Mouse (Mus musculus) midbrain, embryonic 11.5 days (tissue): ENCODE measurements around the gene Olfr723. TPM values are rescaled to one million over a fixed set of nuclear protein-coding genes. Genes with fewer than 3 reads are reported as not detected.
"Not testable (repeated sequence)": the region's sequence is repeated elsewhere in the genome, so short reads cannot be mapped to it uniquely, and the experiment has no call there.

Experiments
- ATAC-seq: fragments of 200-750 bp; cut with Nextera tagmentation; 2 replicates; pipeline ENCODE4 v1.8.0; 2017; ENCODE audit warnings: moderate TSS enrichment, moderate library complexity; ENCODE audit not compliant: low FRiP score
- DNase-seq: peaks from one replicate; pipeline ENCODE4 v3.0.0; 2015; ENCODE audit warnings: low spot score; ENCODE audit errors: missing footprints
- H3K27ac ChIP-seq: fragments of 300-500 bp; sonication (generic); 2 replicates; pipeline ENCODE4 v1.5.1; 2014; ENCODE audit warnings: low read depth, low read length
- H3K27me3 ChIP-seq: fragments of 300-500 bp; sonication (generic); 2 replicates; pipeline ENCODE4 v1.6.1; 2014; ENCODE audit warnings: mild to moderate bottlenecking, low read length, moderate library complexity, mixed read lengths; ENCODE audit not compliant: control insufficient read depth, insufficient read depth
- H3K36me3 ChIP-seq: fragments of 300-500 bp; sonication (generic); 2 replicates; pipeline ENCODE4 v1.6.1; 2014; ENCODE audit warnings: mild to moderate bottlenecking, low read length, moderate library complexity, mixed read lengths; ENCODE audit not compliant: control insufficient read depth, insufficient read depth
- H3K4me1 ChIP-seq: fragments of 300-500 bp; sonication (generic); 2 replicates; pipeline ENCODE4 v1.6.1; 2014; ENCODE audit warnings: low read length; ENCODE audit not compliant: control insufficient read depth, insufficient read depth
- H3K4me2 ChIP-seq: fragments of 300-500 bp; sonication (generic); 2 replicates; pipeline ENCODE4 v1.6.1; 2014; ENCODE audit warnings: mild to moderate bottlenecking, moderate library complexity
- H3K4me3 ChIP-seq: fragments of 300-500 bp; sonication (generic); 2 replicates; pipeline ENCODE4 v1.5.1; 2014; ENCODE audit warnings: low read depth, low read length
- H3K9ac ChIP-seq: fragments of 300-500 bp; sonication (generic); 2 replicates; pipeline ENCODE4 v1.6.1; 2014; ENCODE audit warnings: low read length
- H3K9me3 ChIP-seq: fragments of 300-500 bp; sonication (generic); 2 replicates; pipeline ENCODE4 v1.6.1; 2016; ENCODE audit warnings: low read length; ENCODE audit not compliant: control insufficient read depth
- WGBS: fragments of 180-500 bp; shearing (Covaris S2); extraction: QIAGEN DNeasy Blood & Tissue Kit; methylation state at CpG from one replicate; pipeline ENCODE4 v1.1.7; 2014; 5-methylcytosine and 5-hydroxymethylcytosine counted together
- polyA plus RNA-seq: library from polyadenylated mRNA; unstranded; fragments of >200 nt; fragmentation: Nextera tagmentation; extraction: Ambion mirVana; gene quantifications from 2 replicates; pipeline ENCODE4 v1.2.1, GENCODE M21; 2014

The Olfr723 gene
- polyA plus RNA-seq: not detected in 2 replicates

- H3K36me3 ChIP-seq, H3K9ac ChIP-seq, H3K9me3 ChIP-seq, H3K27me3 ChIP-seq, DNase-seq, ATAC-seq, H3K4me2 ChIP-seq, H3K4me3 ChIP-seq, H3K27ac ChIP-seq, H3K4me1 ChIP-seq: not testable (repeated sequence)
These were observed at the start of gene Olfr723 for GRCm38 (mm10) chr14:49931687-49932086. Gene Olfr723 (minus strand): TSS chr14:49931787.

- H3K36me3 ChIP-seq, H3K27me3 ChIP-seq, H3K9me3 ChIP-seq, H3K4me2 ChIP-seq, DNase-seq, H3K4me1 ChIP-seq, H3K27ac ChIP-seq, H3K9ac ChIP-seq, H3K4me3 ChIP-seq, ATAC-seq: not testable (repeated sequence)
- 69% methylated on average over 1 of the region's 1 CpGs for WGBS
These were observed 31.6 kb upstream of the Olfr723 start, which contains the start of gene Olfr724 for GRCm38 (mm10) chr14:49963174-49963573. Gene Olfr724 (minus strand): TSS chr14:49963274.

- Histone ChIP-seq H3K4me3 (no peak overlapping the region), H3K9me3 (no peaks in the 10 kb centered on the region), H3K36me3 (no peaks in the 10 kb centered on the region), H3K4me1 (no peaks in the 10 kb centered on the region), H3K27ac (no peak overlapping the region), H3K4me2 (no peak overlapping the region), H3K27me3 (no peaks in the 10 kb centered on the region), H3K9ac (no peak overlapping the region)
- WGBS: 56% methylated on average over 2 of the region's 2 CpGs
- DNase-seq: no peak
- no peak for ATAC-seq
These were observed 24.3 kb upstream of the Olfr723 start for GRCm38 (mm10) chr14:49955890-49956289.

DNA sequence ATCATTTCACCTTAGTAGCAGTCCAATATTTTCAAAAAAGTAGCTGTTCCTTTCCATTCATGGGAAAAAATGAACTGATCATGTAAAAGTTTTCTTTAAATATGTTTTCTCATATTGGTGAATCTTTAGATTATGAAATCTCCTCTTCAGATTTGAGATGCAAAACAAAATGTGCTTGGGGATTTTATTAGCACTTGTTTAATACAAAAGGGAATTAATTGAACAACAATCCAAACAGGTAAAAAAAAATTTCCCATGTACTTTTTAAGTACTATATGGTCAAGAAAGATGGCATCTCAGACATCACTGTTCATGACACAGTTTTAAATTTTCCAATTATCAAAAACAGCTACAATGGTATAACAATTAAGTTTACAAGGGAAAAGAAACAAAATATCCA, 29.7 kb downstream of the Olfr723 start, which contains the start of gene Olfr722:
Olfr722 (minus strand) TSS at position 101 of the 400 bp plus-strand sequence.
- DNase-seq (no peak), ATAC-seq (no peak)
- H3K4me1 ChIP-seq: no peaks in the 10 kb centered on the region
- H3K4me2 ChIP-seq: no peak within 1 kb of the TSS
- no peaks in the 10 kb centered on the region for H3K9me3 ChIP-seq
- no peaks in the 10 kb centered on the region for H3K27me3 ChIP-seq
- no peak within 1 kb of the TSS for H3K4me3 ChIP-seq
- H3K9ac ChIP-seq: no peak within 1 kb of the TSS
- no peaks in the 10 kb centered on the region for H3K36me3 ChIP-seq
- no peak within 1 kb of the TSS for H3K27ac ChIP-seq

Other genes starting within 250 kb of the Olfr723 start
- 63.0 and 64.7 TPM in 2 replicates for gene Armh4, start 148.4 kb downstream of the Olfr723 start, polyA plus RNA-seq
- gene Olfr722, start 29.8 kb downstream of the Olfr723 start, polyA plus RNA-seq: not detected in 2 replicates
- gene Olfr724, start 31.5 kb upstream of the Olfr723 start, polyA plus RNA-seq: not detected in 2 replicates
- not detected in 2 replicates for gene Olfr725, start 108.6 kb upstream of the Olfr723 start, polyA plus RNA-seq
- gene Olfr726, start 159.2 kb upstream of the Olfr723 start, polyA plus RNA-seq: not detected in 2 replicates
- gene Olfr727, start 191.4 kb upstream of the Olfr723 start, polyA plus RNA-seq: not detected in 2 replicates
- not detected in 2 replicates for gene Olfr728, start 210.9 kb upstream of the Olfr723 start, polyA plus RNA-seq
- gene Olfr729, start 221.1 kb upstream of the Olfr723 start, polyA plus RNA-seq: not detected in 2 replicates